Mouse (Mus musculus) B cell, adult 2 months (primary cell): ENCODE measurements around the gene Ndufaf3.

Experiments used
- DNase-seq, 2 experiments: peaks; one replicate each; pipeline ENCODE4 v3.0.0; 2022

Gene Ndufaf3

DNA sequence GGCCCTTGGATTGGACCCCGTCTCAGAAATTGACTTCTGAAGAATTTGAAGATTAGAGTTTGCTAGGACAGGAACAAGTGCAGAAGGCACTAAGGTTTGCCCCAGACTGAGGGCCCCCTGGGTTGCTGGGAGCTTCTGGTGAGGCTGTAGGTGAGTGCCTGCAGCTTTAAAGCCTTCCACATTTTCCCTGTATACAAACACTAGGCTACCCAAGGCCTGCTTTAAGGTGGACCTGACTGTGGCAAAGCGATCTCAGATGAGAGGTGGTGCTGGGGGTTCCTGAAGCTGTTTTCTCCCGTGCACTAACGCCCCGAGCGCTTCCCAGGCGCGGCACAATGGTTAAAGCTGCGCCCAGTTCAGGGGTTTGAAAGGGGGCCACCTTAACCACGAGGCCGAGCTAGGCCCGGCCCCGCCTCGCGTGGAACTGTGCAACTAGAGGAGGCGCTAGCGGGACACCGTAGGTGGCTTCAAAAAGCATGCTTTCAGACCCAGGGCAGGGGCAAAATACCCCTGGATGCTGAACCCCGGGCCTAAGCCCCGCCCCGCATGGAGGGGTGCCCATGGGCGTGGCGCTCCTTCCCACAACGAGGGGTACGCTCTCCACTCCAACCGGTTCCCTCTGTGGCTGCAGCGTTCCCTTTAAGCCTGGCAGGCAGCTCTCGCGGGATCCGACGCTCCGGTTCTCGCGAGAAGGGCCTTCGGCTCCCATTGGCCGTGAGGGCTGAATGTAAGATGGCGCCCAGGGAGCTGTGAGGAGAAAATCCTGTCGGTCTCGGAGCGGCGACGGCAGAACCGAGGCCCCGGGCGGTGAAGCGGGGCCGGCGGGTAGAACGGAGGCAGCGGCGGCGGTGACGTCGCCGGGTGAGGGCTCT is 50.6 kb downstream of the Ndufaf3 start, which contains the start of gene Qrich1:
Gene Qrich1 (plus strand): TSS at position 427 of the 872 bp plus-strand sequence.
- DNase-seq = peak; percentile 90 to 91
